Mouse (Mus musculus) Patski (cell line): ENCODE results near the gene Rptn. TPM values are rescaled to one million over a fixed set of nuclear protein-coding genes. Genes with fewer than 3 reads are reported as not detected.

ENCODE experiments used
- ATAC-seq: fragments of 100-300 bp; one replicate; pipeline ENCODE4 v1.8.0; 2021
- CTCF ChIA-PET: fragments of 350-600 bp; sonication (Branson Sonifier 250); formaldehyde crosslinking; loops from one replicate; lab custom pipeline; 2022; ENCODE audit warnings: inconsistent platforms; lab: Charles Lee
- POLR2A ChIA-PET: fragments of 350-600 bp; sonication (Branson Sonifier 250); formaldehyde crosslinking; loops from one replicate; lab custom pipeline; 2022; ENCODE audit warnings: antibody characterized with exemption, inconsistent platforms; lab: Charles Lee
- DNase-seq: peaks from one replicate; pipeline ENCODE4 v3.0.0-alpha.2; 2011; ENCODE audit warnings: low read depth, low spot score
- H3K27me3 ChIP-seq: fragments of 371-371 bp; one replicate; pipeline ENCODE4 v1.5.1; 2021
- CTCF ChIP-seq: fragments of 100-300 bp; IDR thresholded peaks from one replicate; pipeline ENCODE4 v1.5.1; 2021
- in situ Hi-C: fragments of 300-500 bp; cut with MboI; formaldehyde crosslinking; loops from 3 replicates; pipeline ENCODE4 v1.11.1; 2018; ENCODE audit warnings: low pct_unique_long_range_greater_than_20kb, mixed read lengths
- polyA plus RNA-seq: library from polyadenylated mRNA; unstranded; gene quantifications from one replicate; pipeline ENCODE4 v1.2.3, GENCODE M21; 2021

Gene Rptn
- not detected for polyA plus RNA-seq

DNA sequence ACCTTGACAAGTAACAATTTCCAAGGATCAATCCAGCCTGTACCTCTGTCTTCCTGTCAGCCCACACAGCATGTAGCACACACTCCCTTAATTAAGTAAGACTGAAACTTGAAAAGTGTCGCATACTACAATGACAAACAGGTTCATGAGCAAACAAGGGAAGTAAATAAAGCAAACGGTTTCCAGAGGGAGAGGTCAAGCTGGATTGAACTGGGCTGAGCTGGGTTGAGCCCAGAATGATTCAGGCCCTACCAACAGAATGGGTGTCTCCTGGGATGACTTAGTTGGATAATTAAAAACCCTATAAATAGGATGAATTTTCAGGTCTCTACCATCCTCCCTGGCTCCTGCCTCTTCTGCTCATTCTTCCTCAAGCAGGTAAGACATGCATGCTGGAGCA is at the start of gene Rptn:
Gene Rptn, plus strand, starts transcription at position 334 of the 400 bp plus-strand sequence.
- H3K27me3 ChIP-seq = peaks cover 28% of the 10 kb centered on the region
- in situ Hi-C loops = no loop called here
- ChIA-PET POLR2A (no interaction called here), CTCF (interaction anchor here (1.2 to 2.2 kb wide), 4 partner anchors 11 to 32 kb away, joined by 3 to 8 read pairs (median 4); no protein-coding TSS in a partner anchor)
- ATAC-seq (no peak), DNase-seq (no peak)
- TF ChIP-seq CTCF = no peak

DNA sequence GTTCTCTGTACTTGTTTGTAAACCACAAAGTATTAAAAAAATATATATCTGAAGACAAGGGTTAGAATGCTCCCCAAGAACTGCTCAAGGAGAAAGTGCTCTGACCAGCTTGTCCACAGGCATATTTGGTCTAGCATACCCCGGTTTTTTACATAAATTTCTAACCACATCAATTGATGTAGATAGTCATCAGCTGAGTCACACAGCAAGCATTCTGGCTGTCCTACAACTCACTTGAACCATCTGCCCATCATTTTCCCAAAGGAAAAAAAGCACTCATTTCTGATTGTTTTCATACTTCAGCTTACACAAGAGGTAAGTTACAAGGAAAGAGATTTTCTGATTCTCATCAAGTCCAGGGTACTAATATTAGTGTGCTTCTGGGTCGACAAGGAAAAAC is 46.6 kb upstream of the Rptn start:
- DNase-seq = no peak
- POLR2A ChIA-PET = no interaction called here
- no peak for ATAC-seq
- no peak for TF ChIP-seq CTCF
- CTCF ChIA-PET = interaction anchor here (0.9 to 8.7 kb wide), 2 partner anchors 14 kb away, joined by 3 to 53 read pairs; no protein-coding TSS in a partner anchor
- in situ Hi-C loops = no loop called here
- H3K27me3 ChIP-seq = peaks cover 34% of the 10 kb centered on the region

GRCm38 (mm10) chr3:93360045-93360444 is 33.5 kb upstream of the Rptn start:
- DNase-seq (no peak), ATAC-seq (peak; percentile 45)
- ChIA-PET CTCF (interaction anchor here (0.6 to 9.0 kb wide), 25 partner anchors 9 to 252 kb away, joined by 3 to 133 read pairs (median 7); partner anchors contain the start of gene S100a11), POLR2A (no interaction called here)
- in situ Hi-C loops = loop anchor here (5.0 to 10.0 kb wide), 3 partner anchors 47 to 245 kb away; no protein-coding TSS in a partner anchor
- peak; percentile 97 for TF ChIP-seq CTCF
- H3K27me3 ChIP-seq = peaks cover 38% of the 10 kb centered on the region

DNA sequence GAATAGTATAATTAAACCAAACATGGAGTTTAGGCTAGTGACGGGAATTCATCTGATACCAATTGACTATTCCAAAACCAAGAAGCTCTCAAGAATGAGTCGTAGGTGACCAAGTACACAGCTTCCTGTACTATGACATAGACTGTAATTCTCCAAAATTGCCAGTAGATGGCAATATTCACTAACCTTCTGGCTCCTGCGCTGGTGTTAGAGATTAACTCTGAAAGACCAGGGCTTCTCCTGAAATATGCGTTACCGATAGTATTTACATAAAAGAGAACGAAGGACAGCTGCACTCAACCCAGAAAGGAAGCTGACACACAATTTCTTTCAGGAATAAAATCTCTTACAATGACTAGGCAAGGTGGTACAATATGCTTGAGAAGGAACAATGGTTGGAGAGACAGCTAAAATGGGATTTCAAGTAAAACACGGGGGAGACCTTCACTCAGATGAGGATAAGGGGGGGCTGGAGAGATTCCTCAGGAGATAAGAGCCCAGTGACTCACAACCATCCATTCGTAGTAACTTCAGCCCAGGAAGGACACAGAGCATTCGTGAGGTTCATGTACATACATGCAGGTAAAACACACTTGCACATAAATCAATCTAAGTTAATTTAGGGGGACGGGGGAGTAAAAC is 31.4 kb upstream of the Rptn start:
- ChIA-PET CTCF (interaction anchor here (0.6 to 9.0 kb wide), 45 partner anchors 12 to 1391 kb away, joined by 3 to 133 read pairs (median 6); partner anchors contain the start of genes Crnn, Rptn and S100a11), POLR2A (no interaction called here)
- DNase-seq (no peak), ATAC-seq (peak; percentile 87)
- in situ Hi-C loops = loop anchor here (5.0 to 10.0 kb wide), 3 partner anchors 45 to 243 kb away; no protein-coding TSS in a partner anchor
- peaks cover 24% of the 10 kb centered on the region for H3K27me3 ChIP-seq
- peak; percentile 76 for TF ChIP-seq CTCF

- TF ChIP-seq CTCF = no peak
- in situ Hi-C loops = loop anchor here (10.0 kb wide), 1 partner anchor 238 kb away; no protein-coding TSS in a partner anchor
- no peak for DNase-seq
- ChIA-PET CTCF (interaction anchor here (1.1 to 9.0 kb wide), 3 partner anchors 27 to 125 kb away, joined by 3 to 133 read pairs (median 3); partner anchors contain the start of gene Rptn), POLR2A (no interaction called here)
- peaks cover 13% of the 10 kb centered on the region for H3K27me3 ChIP-seq
- ATAC-seq = no peak
Observed at GRCm38 (mm10) chr3:93366966-93367575, 26.4 kb upstream of the Rptn start.

DNA sequence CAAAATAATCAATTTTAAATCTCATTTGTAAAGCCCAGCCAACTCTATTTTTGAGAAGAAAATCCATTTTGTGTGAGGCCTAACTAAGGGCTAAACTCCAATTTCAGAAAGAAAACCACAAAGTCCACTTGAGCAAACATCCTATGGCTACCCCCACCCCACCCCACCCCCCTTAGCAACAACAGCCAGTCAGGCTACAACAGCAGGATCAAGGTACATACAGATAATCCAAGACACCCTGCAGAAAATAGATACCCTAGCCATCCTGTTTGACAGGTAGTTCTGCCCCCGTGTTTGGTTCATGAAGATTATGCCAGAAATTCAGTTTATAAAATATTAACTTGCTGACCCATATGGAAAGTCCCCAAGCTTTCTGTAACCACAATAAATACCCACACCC is 25.3 kb upstream of the Rptn start:
- ATAC-seq = no peak
- CTCF ChIA-PET = interaction anchor here (1.4 to 9.0 kb wide), 4 partner anchors 8 to 124 kb away, joined by 3 to 133 read pairs (median 7); partner anchors contain the start of gene Rptn
- H3K27me3 ChIP-seq = peaks cover 16% of the 10 kb centered on the region
- DNase-seq = no peak
- in situ Hi-C loops = loop anchor here (10.0 kb wide), 1 partner anchor 237 kb away; no protein-coding TSS in a partner anchor
- TF ChIP-seq CTCF = no peak
- POLR2A ChIA-PET = no interaction called here

- POLR2A ChIA-PET = no interaction called here
- CTCF ChIA-PET = interaction anchor here (3.3 kb wide), 1 partner anchor 12 kb away, joined by 13 read pairs; no protein-coding TSS in a partner anchor
- H3K27me3 ChIP-seq = peaks cover 28% of the 10 kb centered on the region
- DNase-seq (no peak), ATAC-seq (no peak)
- TF ChIP-seq CTCF = no peak
- in situ Hi-C loops = no loop called here
Observed at GRCm38 (mm10) chr3:93373416-93373815, 20.1 kb upstream of the Rptn start.

- no peak for TF ChIP-seq CTCF
- in situ Hi-C loops = no loop called here
- ATAC-seq = no peak
- no peak for DNase-seq
- ChIA-PET POLR2A (no interaction called here), CTCF (interaction anchor here (1.0 to 3.3 kb wide), 5 partner anchors 14 to 374 kb away, joined by 3 to 13 read pairs (median 3); partner anchors contain the start of gene Rptn)
- H3K27me3 ChIP-seq = peaks cover 31% of the 10 kb centered on the region
Observed at GRCm38 (mm10) chr3:93375196-93375595, 18.3 kb upstream of the Rptn start.

- POLR2A ChIA-PET = no interaction called here
- DNase-seq (no peak), ATAC-seq (no peak)
- CTCF ChIA-PET = interaction anchor here (1.0 to 3.3 kb wide), 5 partner anchors 14 to 375 kb away, joined by 3 to 13 read pairs (median 3); partner anchors contain the start of gene Rptn
- TF ChIP-seq CTCF = no peak
- in situ Hi-C loops = no loop called here
- H3K27me3 ChIP-seq = peaks cover 31% of the 10 kb centered on the region
Observed at GRCm38 (mm10) chr3:93375601-93376000, 17.9 kb upstream of the Rptn start.

DNA sequence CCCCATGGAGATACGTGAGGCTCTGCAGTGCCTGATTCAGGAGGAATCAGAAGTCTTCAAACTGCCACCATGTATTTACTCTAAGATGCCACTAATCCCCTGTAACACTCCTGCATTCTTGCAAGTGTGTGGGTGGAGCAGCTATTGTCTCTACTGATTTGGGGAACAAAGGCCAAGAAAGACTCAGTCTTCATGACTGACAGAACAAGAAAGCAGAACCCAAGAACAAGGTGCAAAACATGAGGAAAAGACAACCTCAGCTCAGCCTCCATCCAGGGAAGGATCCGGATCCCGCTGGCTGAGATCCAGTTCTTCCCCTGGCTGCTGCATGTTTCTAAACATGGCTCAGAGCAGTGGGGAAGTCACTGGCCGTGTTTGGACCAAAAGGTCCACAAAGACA is 15.4 kb upstream of the Rptn start:
- POLR2A ChIA-PET = no interaction called here
- ATAC-seq (no peak), DNase-seq (no peak)
- peaks cover 20% of the 10 kb centered on the region for H3K27me3 ChIP-seq
- CTCF ChIA-PET = no interaction called here
- no peak for TF ChIP-seq CTCF
- in situ Hi-C loops = no loop called here
